Mouse (Mus musculus): ENCODE measurements around the gene Xpot.
A peak's percentile ranks its signal among the peaks of the same experiment; 100 is the strongest.

Gene Xpot

GRCm38 (mm10) chr10:121626186-121626882, at the start of gene Xpot:
Gene Xpot, minus strand, starts transcription at chr10:121626332.
- DNase-seq (ENCODE audit: low spot score in 2 of 2), result peak; percentile 99

- DNase-seq (ENCODE audit: low spot score in 2 of 2), result no peak
These were observed 43.0 kb upstream of the Xpot start for GRCm38 (mm10) chr10:121669103-121669502.

GRCm38 (mm10) chr10:121665631-121666145, 39.6 kb upstream of the Xpot start:
- DNase-seq (ENCODE audit: low spot score in 2 of 2), result no peak

GRCm38 (mm10) chr10:121663599-121663998, 37.5 kb upstream of the Xpot start:
- peak in 1 of 2 experiments; percentile 36 for DNase-seq (ENCODE audit: low spot score in 2 of 2)

- no peak for DNase-seq (ENCODE audit: low spot score in 2 of 2)
These were observed 36.6 kb upstream of the Xpot start for GRCm38 (mm10) chr10:121662711-121663110.

GRCm38 (mm10) chr10:121655907-121656306, 29.8 kb upstream of the Xpot start:
- peak in 1 of 2 experiments; percentile 39 for DNase-seq (ENCODE audit: low spot score in 2 of 2)

GRCm38 (mm10) chr10:121653079-121653478, 26.9 kb upstream of the Xpot start:
- DNase-seq (ENCODE audit: low spot score in 2 of 2), result peak in 1 of 2 experiments; percentile 45

- DNase-seq (ENCODE audit: low spot score in 2 of 2), result no peak
These were observed 20.2 kb upstream of the Xpot start for GRCm38 (mm10) chr10:121646294-121646693.

GRCm38 (mm10) chr10:121642054-121642947, 16.2 kb upstream of the Xpot start:
- DNase-seq (ENCODE audit: low spot score in 2 of 2), result no peak

GRCm38 (mm10) chr10:121641272-121642053, 15.3 kb upstream of the Xpot start, which contains the start of gene D930020B18Rik:
Gene D930020B18Rik, plus strand, starts transcription at chr10:121641588.
- no peak for DNase-seq (ENCODE audit: low spot score in 2 of 2)

GRCm38 (mm10) chr10:121640944-121641271, 14.8 kb upstream of the Xpot start:
- DNase-seq (ENCODE audit: low spot score in 2 of 2), result no peak

- DNase-seq (ENCODE audit: low spot score in 2 of 2), result peak; percentile 43 to 45
These were observed 14.2 kb upstream of the Xpot start for GRCm38 (mm10) chr10:121640150-121640930.

GRCm38 (mm10) chr10:121639573-121639972, 13.4 kb upstream of the Xpot start:
- no peak for DNase-seq (ENCODE audit: low spot score in 2 of 2)

GRCm38 (mm10) chr10:121636276-121636675, 10.1 kb upstream of the Xpot start:
- no peak for DNase-seq (ENCODE audit: low spot score in 2 of 2)

- no peak for DNase-seq (ENCODE audit: low spot score in 2 of 2)
These were observed 8.0 kb upstream of the Xpot start for GRCm38 (mm10) chr10:121634159-121634558.

- DNase-seq (ENCODE audit: low spot score in 2 of 2), result no peak
These were observed 2.5 kb upstream of the Xpot start for GRCm38 (mm10) chr10:121628561-121629040.

- no peak for DNase-seq (ENCODE audit: low spot score in 2 of 2)
These were observed 1.2 kb upstream of the Xpot start for GRCm38 (mm10) chr10:121627216-121627852.

- DNase-seq (ENCODE audit: low spot score in 2 of 2), result no peak
These were observed 536 bp downstream of the Xpot start for GRCm38 (mm10) chr10:121625407-121626185.

GRCm38 (mm10) chr10:121625006-121625405, 1.1 kb downstream of the Xpot start:
- no peak for DNase-seq (ENCODE audit: low spot score in 2 of 2)

GRCm38 (mm10) chr10:121623670-121624069, 2.5 kb downstream of the Xpot start:
- DNase-seq (ENCODE audit: low spot score in 2 of 2), result no peak
